Mouse (Mus musculus): ENCODE results near the gene Arhgef18. TPM values are rescaled to one million over a fixed set of nuclear protein-coding genes. Genes with fewer than 3 reads are reported as not detected.
A peak's percentile ranks its signal among the peaks of the same experiment; 100 is the strongest.

The Arhgef18 gene
- polyA plus RNA-seq, 1 experiment from 2014 or later = 7.8 TPM

GRCm38 (mm10) chr8:3485192-3485591 is 92.4 kb downstream of the Arhgef18 start:
- no peak overlapping the region for H3K27ac ChIP-seq (ENCODE audit: low read depth)
- no peak overlapping the region for H3K9ac ChIP-seq
- DNase-seq (no peak), ATAC-seq (ENCODE audit: insufficient read depth) (no peak)
- H3K36me3 ChIP-seq (ENCODE audit: insufficient read depth) = no peaks in the 10 kb centered on the region
- TF ChIP-seq CTCF (IDR thresholded peaks at IDR 0.05; ENCODE audit: low read depth) = no peak
- no peaks in the 10 kb centered on the region for H3K9me3 ChIP-seq (ENCODE audit: low read depth, low read length)
- H3K4me2 ChIP-seq = no peak overlapping the region
- no peaks in the 10 kb centered on the region for H3K4me1 ChIP-seq (ENCODE audit: insufficient read depth)
- H3K4me3 ChIP-seq (ENCODE audit: low read depth, low read length) = no peak overlapping the region
- H3K27me3 ChIP-seq (ENCODE audit: insufficient read depth, low read length) = no peaks in the 10 kb centered on the region
- WGBS = 29% methylated on average over 5 of the region's 5 CpGs

- DNase-seq (peak; percentile 89), ATAC-seq (ENCODE audit: insufficient read depth) (peak; percentile 95)
- H3K27me3 ChIP-seq (ENCODE audit: insufficient read depth, low read length) = no peaks in the 10 kb centered on the region
- peak within 1 kb of the TSS; percentile 97 for H3K9ac ChIP-seq
- H3K4me1 ChIP-seq (ENCODE audit: insufficient read depth) = peaks cover 2% of the 10 kb centered on the region; the same call in 1 of the 2 replicates
- TF ChIP-seq CTCF (IDR thresholded peaks at IDR 0.05; ENCODE audit: low read depth) = no peak
- peak within 1 kb of the TSS; percentile 87 for H3K27ac ChIP-seq (ENCODE audit: low read depth)
- WGBS = under 1% methylated on average over 55 of the region's 64 CpGs
- no peaks in the 10 kb centered on the region; the same call in 1 of the 2 replicates for H3K9me3 ChIP-seq (ENCODE audit: low read depth, low read length)
- peaks cover 33% of the 10 kb centered on the region for H3K36me3 ChIP-seq (ENCODE audit: insufficient read depth)
- peak within 1 kb of the TSS; percentile 85 for H3K4me2 ChIP-seq
- peak within 1 kb of the TSS; percentile 91 for H3K4me3 ChIP-seq (ENCODE audit: low read depth, low read length)
These were observed 100.4 kb downstream of the Arhgef18 start, which contains the start of gene Zfp358 for GRCm38 (mm10) chr8:3492901-3493844. Gene Zfp358 (plus strand): TSS chr8:3493138.

- Histone ChIP-seq H3K4me3 (ENCODE audit: low read depth, low read length) (peak overlapping the region; percentile 91), H3K9me3 (ENCODE audit: low read depth, low read length) (no peaks in the 10 kb centered on the region; the same call in 1 of the 2 replicates), H3K4me2 (peak overlapping the region; percentile 85), H3K36me3 (ENCODE audit: insufficient read depth) (peaks cover 33% of the 10 kb centered on the region), H3K9ac (peak overlapping the region; percentile 97), H3K4me1 (ENCODE audit: insufficient read depth) (peaks cover 2% of the 10 kb centered on the region; the same call in 1 of the 2 replicates), H3K27me3 (ENCODE audit: insufficient read depth, low read length) (no peaks in the 10 kb centered on the region), H3K27ac (ENCODE audit: low read depth) (peak overlapping the region; percentile 87; the same call in 1 of the 2 replicates)
- DNase-seq = peak; percentile 17
- 33% methylated on average over 6 of the region's 6 CpGs for WGBS
- ATAC-seq (ENCODE audit: insufficient read depth) = peak; percentile 4; the same call in 1 of the 2 replicates
- TF ChIP-seq CTCF (IDR thresholded peaks at IDR 0.05; ENCODE audit: low read depth) = no peak
These were observed 101.0 kb downstream of the Arhgef18 start for GRCm38 (mm10) chr8:3493845-3494208.

GRCm38 (mm10) chr8:3495578-3496427 is 103.0 kb downstream of the Arhgef18 start:
- Histone ChIP-seq H3K36me3 (ENCODE audit: insufficient read depth) (peaks cover 33% of the 10 kb centered on the region), H3K4me2 (no peak overlapping the region), H3K4me3 (ENCODE audit: low read depth, low read length) (no peak overlapping the region), H3K9me3 (ENCODE audit: low read depth, low read length) (no peaks in the 10 kb centered on the region; the same call in 1 of the 2 replicates), H3K27me3 (ENCODE audit: insufficient read depth, low read length) (no peaks in the 10 kb centered on the region), H3K27ac (ENCODE audit: low read depth) (no peak overlapping the region), H3K4me1 (ENCODE audit: insufficient read depth) (peaks cover 3% of the 10 kb centered on the region; the same call in 1 of the 2 replicates), H3K9ac (no peak overlapping the region)
- no peak for TF ChIP-seq CTCF (IDR thresholded peaks at IDR 0.05; ENCODE audit: low read depth)
- 93% methylated on average over 44 of the region's 44 CpGs for WGBS
- DNase-seq (no peak), ATAC-seq (ENCODE audit: insufficient read depth) (no peak)

- H3K9me3 ChIP-seq (ENCODE audit: low read depth, low read length) = no peaks in the 10 kb centered on the region; the same call in 1 of the 2 replicates
- H3K36me3 ChIP-seq (ENCODE audit: insufficient read depth) = peaks cover 33% of the 10 kb centered on the region
- DNase-seq (no peak), ATAC-seq (ENCODE audit: insufficient read depth) (no peak)
- H3K27me3 ChIP-seq (ENCODE audit: insufficient read depth, low read length) = no peaks in the 10 kb centered on the region
- 89% methylated on average over 15 of the region's 15 CpGs for WGBS
- no peak overlapping the region for H3K4me2 ChIP-seq
- H3K4me1 ChIP-seq (ENCODE audit: insufficient read depth) = peaks cover 9% of the 10 kb centered on the region
- H3K4me3 ChIP-seq (ENCODE audit: low read depth, low read length) = no peak overlapping the region
- no peak for TF ChIP-seq CTCF (IDR thresholded peaks at IDR 0.05; ENCODE audit: low read depth)
- no peak overlapping the region for H3K9ac ChIP-seq
- no peak overlapping the region for H3K27ac ChIP-seq (ENCODE audit: low read depth)
These were observed 103.6 kb downstream of the Arhgef18 start for GRCm38 (mm10) chr8:3496428-3496748.

GRCm38 (mm10) chr8:3498583-3498982 is 105.8 kb downstream of the Arhgef18 start:
- ATAC-seq (ENCODE audit: insufficient read depth) (no peak), DNase-seq (no peak)
- no peak for TF ChIP-seq CTCF (IDR thresholded peaks at IDR 0.05; ENCODE audit: low read depth)
- Histone ChIP-seq H3K9me3 (ENCODE audit: low read depth, low read length) (no peaks in the 10 kb centered on the region; the same call in 1 of the 2 replicates), H3K27me3 (ENCODE audit: insufficient read depth, low read length) (no peaks in the 10 kb centered on the region), H3K4me3 (ENCODE audit: low read depth, low read length) (no peak overlapping the region), H3K4me1 (ENCODE audit: insufficient read depth) (peaks cover 8% of the 10 kb centered on the region), H3K27ac (ENCODE audit: low read depth) (no peak overlapping the region), H3K9ac (no peak overlapping the region), H3K4me2 (no peak overlapping the region), H3K36me3 (ENCODE audit: insufficient read depth) (peaks cover 33% of the 10 kb centered on the region)
- WGBS = 77% methylated on average over 3 of the region's 3 CpGs

Measured in lung, embryonic 14.5 days (tissue).